Mouse (Mus musculus) lung, adult 2 months (tissue): ENCODE measurements at regions not wholly inside any gene's neighbourhood (a gene's known extent, or its start where the extent isn't known, plus 50 kb on each side); places are given as distances from the start of the nearest gene placed in this dataset.

Experiments used
- DNase-seq: peaks from one replicate; pipeline ENCODE4 v3.0.0; 2022
- H3K4me1 ChIP-seq: fragments of 200-500 bp; 2 replicates; pipeline ENCODE4 v1.6.1; 2011; ENCODE audit warnings: low read length; ENCODE audit not compliant: control insufficient read depth, insufficient read depth
- H3K4me3 ChIP-seq: fragments of 200-500 bp; replicated peaks from 2 replicates; pipeline ENCODE3; 2011; ENCODE audit warnings: low read depth, mild to moderate bottlenecking, control low read depth, low read length; ENCODE audit errors: extremely low read depth
- CTCF ChIP-seq: fragments of 200-500 bp; IDR thresholded peaks from 2 replicates; pipeline ENCODE4 v1.5.1; 2011; ENCODE audit warnings: mild to moderate bottlenecking, low read length, control low read depth; ENCODE audit not compliant: insufficient read depth
- POLR2A ChIP-seq: fragments of 200-500 bp; IDR thresholded peaks from 2 replicates; pipeline ENCODE4 v1.6.1; 2011; ENCODE audit warnings: low read depth, mild to moderate bottlenecking, control low read depth, low read length, borderline replicate concordance; ENCODE audit errors: extremely low read depth
- WGBS: fragments of 180-500 bp; shearing (Covaris S2); methylation state at CpG from one replicate; pipeline ENCODE4 v1.1.7; 2018; 5-methylcytosine and 5-hydroxymethylcytosine counted together

GRCm38 (mm10) chr8:26650287-26650686, 326.8 kb upstream of the Zfp703 start:
- Histone ChIP-seq H3K4me1 (no peaks in the 10 kb centered on the region), H3K4me3 (no peak overlapping the region)
- no peak for DNase-seq
- 55% methylated on average over 1 of the region's 1 CpGs for WGBS
- TF ChIP-seq CTCF: no peak
- TF ChIP-seq POLR2A: no peak

DNA sequence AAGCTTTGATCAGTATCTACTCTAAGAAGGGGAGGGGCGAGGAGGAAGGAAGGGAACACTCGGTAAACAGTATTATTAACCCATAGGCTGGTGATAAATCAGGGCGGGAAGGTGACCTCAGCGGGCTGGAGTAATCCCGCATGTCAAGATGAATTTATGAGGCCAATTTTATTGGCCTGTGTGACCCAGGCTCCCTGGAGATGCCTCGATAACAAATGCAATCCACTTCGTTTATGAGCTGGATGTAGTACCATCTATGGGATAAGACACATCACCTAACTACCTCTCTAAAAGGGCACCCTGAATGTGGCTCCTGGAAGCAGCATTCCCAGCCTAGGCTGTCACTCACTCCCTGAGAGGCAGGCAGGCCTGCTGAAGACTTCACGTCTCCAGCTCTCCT, 321.2 kb upstream of the Zfp703 start:
- H3K4me1 ChIP-seq: no peaks in the 10 kb centered on the region
- WGBS: 27% methylated on average over 8 of the region's 8 CpGs
- DNase-seq: no peak
- TF ChIP-seq POLR2A (no peak), CTCF (no peak)
- H3K4me3 ChIP-seq: no peak overlapping the region

DNA sequence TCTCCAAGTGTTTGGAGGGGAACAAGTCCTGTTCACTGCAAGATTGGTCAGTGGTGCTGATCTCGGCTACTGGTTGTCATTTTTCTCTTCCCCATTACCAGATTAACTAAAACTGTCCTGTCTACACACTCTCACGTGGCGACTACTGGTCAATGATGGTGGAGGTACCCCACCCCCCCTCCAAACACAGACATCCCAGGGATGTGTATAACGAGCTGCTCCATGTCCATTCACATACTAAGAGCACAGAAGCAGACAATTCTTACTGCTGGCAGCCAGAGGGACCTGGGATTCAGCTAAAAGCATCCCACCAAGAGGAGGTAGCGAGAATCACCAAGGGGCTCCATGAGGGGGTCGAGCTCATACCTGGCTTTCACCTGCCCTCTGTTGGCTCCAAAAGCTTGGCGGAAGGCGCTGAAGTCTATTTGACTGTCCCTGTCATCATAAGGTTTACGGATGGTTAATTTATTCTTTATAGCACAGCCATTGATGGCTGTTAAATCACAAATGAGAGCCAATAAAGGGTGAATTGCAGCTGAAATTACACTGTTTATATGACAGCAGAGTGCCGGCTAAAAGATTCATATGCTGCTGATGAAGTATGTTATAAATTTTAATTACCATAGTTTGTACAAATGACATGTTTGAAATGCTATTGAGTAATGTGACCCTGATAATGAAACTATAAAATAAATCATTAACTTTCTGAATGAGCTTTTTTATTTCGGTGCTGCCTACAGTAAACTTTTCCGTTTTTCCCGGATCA, 320.6 kb upstream of the Zfp703 start:
- no peak for DNase-seq
- no peaks in the 10 kb centered on the region for H3K4me1 ChIP-seq
- no peak overlapping the region for H3K4me3 ChIP-seq
- TF ChIP-seq POLR2A (no peak), CTCF (no peak)
- WGBS: 68% methylated on average over 13 of the region's 13 CpGs

GRCm38 (mm10) chr8:26659381-26659780, 317.7 kb upstream of the Zfp703 start:
- no peak for DNase-seq
- no peak overlapping the region for H3K4me3 ChIP-seq
- H3K4me1 ChIP-seq: no peaks in the 10 kb centered on the region
- TF ChIP-seq CTCF (no peak), POLR2A (no peak)
- WGBS: 29% methylated on average over 1 of the region's 1 CpGs

DNA sequence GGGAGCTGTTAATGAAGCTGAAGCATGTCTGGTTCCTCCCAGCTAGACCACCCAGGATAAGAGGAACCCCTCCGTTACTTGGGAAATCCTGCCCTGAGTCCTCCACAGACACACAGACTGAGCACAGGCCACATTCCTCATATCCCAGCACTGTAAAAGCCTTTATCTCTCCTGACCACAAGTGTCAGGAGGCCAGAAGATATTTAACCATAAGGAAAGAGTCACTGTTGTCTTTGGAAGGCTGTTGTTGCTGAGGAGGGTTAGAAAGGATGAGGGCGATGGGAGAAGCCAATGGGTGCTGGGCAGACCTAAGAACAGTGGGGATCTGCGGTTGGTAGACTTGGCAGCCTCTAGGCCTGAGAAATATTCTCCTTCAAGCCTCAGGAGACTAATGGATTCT, 307.6 kb upstream of the Zfp703 start:
- 87% methylated on average over 3 of the region's 3 CpGs for WGBS
- no peak for DNase-seq
- TF ChIP-seq POLR2A (no peak), CTCF (no peak)

DNA sequence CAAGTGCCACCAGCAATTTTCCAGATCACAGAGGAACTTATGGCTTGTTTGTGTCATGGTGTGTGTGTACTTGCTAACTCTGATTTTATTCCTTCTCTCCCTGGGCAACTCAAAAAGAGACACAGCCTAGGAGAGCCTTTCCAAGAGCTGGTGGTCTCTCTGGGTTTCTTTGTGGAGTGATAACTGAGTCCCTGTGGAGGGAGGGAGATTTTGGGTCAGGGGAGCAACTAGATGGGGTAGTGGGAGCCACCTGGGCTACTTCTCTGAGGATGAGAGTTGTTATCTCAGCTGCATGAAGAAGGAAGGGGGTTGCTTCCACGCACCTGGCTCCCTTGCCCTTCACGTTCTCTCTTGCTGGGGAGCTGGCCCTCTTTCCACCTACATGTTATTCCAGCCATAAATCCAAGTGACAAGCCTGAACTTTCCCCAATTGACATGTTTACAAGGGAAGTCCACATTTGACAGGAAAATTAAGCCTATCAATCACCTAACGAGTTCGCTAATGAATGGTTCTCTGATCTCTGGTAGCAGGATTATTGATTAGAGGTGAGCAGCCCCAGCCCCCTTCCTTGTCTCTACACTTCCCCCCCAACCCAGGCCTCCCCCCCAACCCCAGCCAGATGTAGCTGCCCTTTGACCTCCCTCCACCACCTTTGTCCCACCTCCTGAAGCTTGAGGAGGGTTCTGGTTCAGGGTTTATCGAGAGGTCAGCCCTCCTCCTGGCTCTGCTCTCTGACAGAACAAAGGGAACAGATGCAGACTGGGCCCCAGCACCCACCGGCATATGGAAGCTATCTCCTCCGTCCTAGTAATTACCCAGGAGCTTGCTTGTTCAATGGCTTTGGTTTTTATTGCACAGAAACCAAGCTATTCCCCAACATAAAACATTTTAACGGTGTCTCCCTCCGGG, 304.4 kb upstream of the Zfp703 start:
- Histone ChIP-seq H3K4me3 (no peak overlapping the region), H3K4me1 (no peaks in the 10 kb centered on the region)
- no peak for DNase-seq
- 37% methylated on average over 9 of the region's 9 CpGs for WGBS
- TF ChIP-seq CTCF (no peak), POLR2A (no peak)

More for the DNA sequence above, 307.6 kb upstream of the Zfp703 start:
- Histone ChIP-seq H3K4me1 (no peaks in the 10 kb centered on the region), H3K4me3 (no peak overlapping the region)

GRCm38 (mm10) chr8:26677584-26678138, 299.5 kb upstream of the Zfp703 start:
- DNase-seq: no peak
- no peak overlapping the region for H3K4me3 ChIP-seq
- 60% methylated on average over 18 of the region's 18 CpGs for WGBS
- no peaks in the 10 kb centered on the region for H3K4me1 ChIP-seq
- no peak for TF ChIP-seq POLR2A
- TF ChIP-seq CTCF: no peak

DNA sequence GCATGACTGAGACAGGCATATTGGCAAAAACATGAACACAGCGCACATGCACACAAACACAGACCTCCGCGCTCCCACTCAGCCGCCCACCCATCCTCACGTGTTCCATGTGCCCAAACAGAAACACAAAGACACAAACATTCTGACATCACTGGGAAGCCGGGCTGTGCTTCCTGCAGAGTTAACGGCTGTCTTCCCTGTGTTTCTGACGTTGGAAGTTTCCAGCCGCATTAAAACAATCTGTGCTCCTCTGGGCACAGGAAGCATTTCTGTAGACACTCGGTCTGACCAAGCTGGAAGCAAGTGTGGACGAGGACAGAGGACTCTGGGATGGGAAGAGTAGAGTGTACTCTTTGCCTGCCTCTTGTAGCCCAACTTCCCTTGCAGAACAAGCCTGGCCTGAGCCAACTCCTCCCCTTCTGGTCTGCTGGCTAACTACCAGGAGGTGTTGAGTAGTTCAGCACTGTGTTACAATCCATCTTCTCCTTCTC, 296.2 kb upstream of the Zfp703 start:
- WGBS: 45% methylated on average over 11 of the region's 11 CpGs
- no peaks in the 10 kb centered on the region for H3K4me1 ChIP-seq
- H3K4me3 ChIP-seq: no peak overlapping the region
- TF ChIP-seq POLR2A: no peak
- no peak for DNase-seq

DNA sequence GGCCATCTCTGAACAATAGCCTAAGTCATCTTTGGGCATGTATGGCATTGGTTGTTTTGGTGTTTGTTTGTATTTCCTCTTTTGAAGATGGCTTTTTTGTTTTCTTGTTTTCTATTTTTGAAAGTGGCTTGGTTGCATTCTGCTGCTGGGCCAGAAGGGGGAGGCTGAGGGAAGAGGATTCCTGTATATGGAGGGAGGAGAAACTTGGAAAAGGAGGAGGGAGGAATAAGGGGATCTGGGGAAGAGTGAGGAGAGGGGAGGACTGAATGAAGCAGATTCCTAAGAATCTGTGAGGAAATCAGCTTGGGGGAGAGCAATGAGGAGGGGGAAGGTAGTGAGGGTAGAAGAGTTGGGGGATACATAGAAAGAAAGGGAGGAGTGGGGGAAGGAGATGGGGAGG, 290.0 kb upstream of the Zfp703 start:
- Histone ChIP-seq H3K4me3 (no peak overlapping the region), H3K4me1 (no peaks in the 10 kb centered on the region)
- TF ChIP-seq POLR2A: no peak
- 0 out of 2 replicates have a peak, but pooled peaks have one; percentile 7 for TF ChIP-seq CTCF
- DNase-seq: peak; percentile 11
